Mouse (Mus musculus): ENCODE measurements around the gene Cyp4f14.
"Not testable (repeated sequence)": the region's sequence is repeated elsewhere in the genome, so short reads cannot be mapped to it uniquely, and the experiment has no call there.

Gene Cyp4f14

GRCm38 (mm10) chr17:32891239-32892180 lies 25.6 kb downstream of the Cyp4f14 start, which contains the start of gene Zfp870:
Zfp870 (minus strand) TSS chr17:32891642.
- peak; percentile 58 for DNase-seq (ENCODE audit: low spot score)

GRCm38 (mm10) chr17:32890852-32891238 lies 26.3 kb downstream of the Cyp4f14 start:
- no peak for DNase-seq (ENCODE audit: low spot score)

GRCm38 (mm10) chr17:32889611-32890010 lies 27.5 kb downstream of the Cyp4f14 start:
- DNase-seq (ENCODE audit: low spot score): no peak

GRCm38 (mm10) chr17:32880320-32881218 lies 36.6 kb downstream of the Cyp4f14 start:
- DNase-seq (ENCODE audit: low spot score): no peak

- no peak for DNase-seq (ENCODE audit: low spot score)
Measured at GRCm38 (mm10) chr17:32878773-32879172, 38.4 kb downstream of the Cyp4f14 start.

GRCm38 (mm10) chr17:32877471-32878171 lies 39.5 kb downstream of the Cyp4f14 start:
- DNase-seq (ENCODE audit: low spot score): no peak

GRCm38 (mm10) chr17:32872696-32873095 lies 44.4 kb downstream of the Cyp4f14 start:
- no peak for DNase-seq (ENCODE audit: low spot score)

GRCm38 (mm10) chr17:32872091-32872490 lies 45.1 kb downstream of the Cyp4f14 start:
- DNase-seq (ENCODE audit: low spot score): no peak

- no peak for DNase-seq (ENCODE audit: low spot score)
Measured at GRCm38 (mm10) chr17:32871483-32871882, 45.7 kb downstream of the Cyp4f14 start.

- DNase-seq (ENCODE audit: low spot score): not testable (repeated sequence)
Measured at GRCm38 (mm10) chr17:32867266-32867665, 49.9 kb downstream of the Cyp4f14 start.

GRCm38 (mm10) chr17:32856713-32857112 lies 60.4 kb downstream of the Cyp4f14 start:
- DNase-seq (ENCODE audit: low spot score): not testable (repeated sequence)

Measured in spleen, adult 12 weeks (tissue).